Mouse (Mus musculus) embryonic facial prominence, embryonic 14.5 days (tissue): ENCODE data around the gene Vdr. TPM values are rescaled to one million over a fixed set of nuclear protein-coding genes. Genes with fewer than 3 reads are reported as not detected.

Experiments used
- ATAC-seq: fragments of 200-750 bp; cut with Nextera tagmentation; 2 replicates; pipeline ENCODE4 v1.8.0; 2017; ENCODE audit warnings: low read depth, moderate number of reproducible peaks, moderate TSS enrichment
- DNase-seq: peaks from one replicate; pipeline ENCODE4 v3.0.0-alpha.2; 2015; ENCODE audit warnings: low spot score
- H3K27ac ChIP-seq: fragments of 300-500 bp; sonication (generic); replicated peaks from 2 replicates; pipeline ENCODE4 v1.5.1; 2014; ENCODE audit warnings: low read depth, mild to moderate bottlenecking, low read length, moderate library complexity
- H3K27me3 ChIP-seq: fragments of 300-500 bp; sonication (generic); replicated peaks from 2 replicates; pipeline ENCODE4 v1.6.1; 2014; ENCODE audit warnings: low read length; ENCODE audit not compliant: control insufficient read depth, insufficient read depth
- H3K36me3 ChIP-seq: fragments of 300-500 bp; sonication (generic); 2 replicates; pipeline ENCODE4 v1.6.1; 2014; ENCODE audit warnings: low read length, mixed read lengths; ENCODE audit not compliant: control insufficient read depth, insufficient read depth
- H3K4me1 ChIP-seq: fragments of 300-500 bp; sonication (generic); 2 replicates; pipeline ENCODE4 v1.6.1; 2014; ENCODE audit warnings: antibody characterized with exemption, low read length; ENCODE audit not compliant: control insufficient read depth, insufficient read depth
- H3K4me2 ChIP-seq: fragments of 300-500 bp; sonication (generic); 2 replicates; pipeline ENCODE4 v1.6.1; 2014; ENCODE audit warnings: low read depth, mild to moderate bottlenecking, low read length, moderate library complexity, mixed read lengths
- H3K4me3 ChIP-seq: fragments of 300-500 bp; sonication (generic); 2 replicates; pipeline ENCODE4 v1.5.1; 2014; ENCODE audit warnings: low read depth, mild to moderate bottlenecking, low read length
- H3K9ac ChIP-seq: fragments of 300-500 bp; sonication (generic); 2 replicates; pipeline ENCODE4 v1.6.1; 2014; ENCODE audit warnings: low read depth, mild to moderate bottlenecking, low read length, moderate library complexity, mixed read lengths
- H3K9me3 ChIP-seq: fragments of 300-500 bp; sonication (generic); 2 replicates; pipeline ENCODE4 v1.6.1; 2016; ENCODE audit warnings: low read length; ENCODE audit not compliant: control insufficient read depth
- WGBS: fragments of 180-500 bp; shearing (Covaris S2); extraction: QIAGEN DNeasy Blood & Tissue Kit; methylation state at CpG from one replicate; pipeline ENCODE4 v1.1.7; 2014; 5-methylcytosine and 5-hydroxymethylcytosine counted together
- polyA plus RNA-seq: library from polyadenylated mRNA; unstranded; fragments of >200 nt; fragmentation: Nextera tagmentation; extraction: Ambion mirVana; gene quantifications from 2 replicates; pipeline ENCODE4 v1.2.1, GENCODE M21; 2014

The Vdr gene
- polyA plus RNA-seq, 1 experiment from 2014 or later = 3.6 TPM

DNA sequence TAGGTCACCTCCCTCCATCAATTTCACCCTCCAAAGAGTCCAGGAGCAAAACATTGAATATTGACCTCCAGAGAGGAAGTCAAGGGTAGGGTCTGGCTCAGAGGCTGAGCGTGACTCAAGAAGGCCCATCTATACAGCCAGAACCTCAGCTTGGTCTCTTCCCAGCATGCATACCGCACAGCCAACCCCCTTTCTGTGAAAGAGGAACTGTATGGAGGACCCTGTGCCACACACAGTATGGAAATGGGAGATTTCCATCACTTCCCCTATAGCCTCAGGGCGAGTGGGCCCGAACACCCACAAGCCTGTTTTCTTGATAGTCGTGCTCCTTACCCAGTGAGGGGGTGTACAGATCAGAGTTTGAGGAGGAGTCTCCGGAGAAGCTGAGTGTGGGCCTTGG lies 41.4 kb downstream of the Vdr start:
- H3K4me2 ChIP-seq = no peak overlapping the region
- 70% methylated on average over 6 of the region's 6 CpGs for WGBS
- no peak overlapping the region for H3K9ac ChIP-seq
- H3K4me3 ChIP-seq = no peak overlapping the region
- ATAC-seq (no peak), DNase-seq (no peak)
- no peaks in the 10 kb centered on the region for H3K27me3 ChIP-seq
- H3K4me1 ChIP-seq = no peaks in the 10 kb centered on the region
- 0 out of 2 replicates have a peak, but pooled peaks cover 7% of the 10 kb centered on the region for H3K9me3 ChIP-seq
- H3K36me3 ChIP-seq = no peaks in the 10 kb centered on the region
- no peak overlapping the region for H3K27ac ChIP-seq

DNA sequence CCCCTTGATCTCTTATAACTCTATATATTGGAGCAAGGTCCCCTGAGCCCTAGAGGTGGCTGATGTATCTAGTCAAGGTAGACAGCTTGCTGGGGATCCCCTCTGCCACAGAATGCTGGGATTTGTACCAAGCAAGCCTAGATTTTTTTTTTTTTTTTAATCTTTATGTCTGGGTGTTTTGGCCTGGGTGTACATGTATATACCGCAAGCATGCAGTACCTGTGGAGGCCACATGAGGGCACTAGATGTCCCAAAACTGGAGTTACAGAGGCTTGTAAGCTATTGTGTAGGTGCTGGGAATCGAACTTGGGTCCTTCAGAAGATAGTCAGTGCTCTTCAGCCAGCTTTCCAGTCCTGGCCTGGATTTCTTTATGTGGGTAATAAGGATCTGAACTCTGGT lies 44.4 kb downstream of the Vdr start:
- H3K9ac ChIP-seq = no peak overlapping the region
- 91% methylated on average over 2 of the region's 2 CpGs for WGBS
- no peak for ATAC-seq

GRCm38 (mm10) chr15:97865175-97865574 lies 45.3 kb downstream of the Vdr start:
- H3K9me3 ChIP-seq = 0 out of 2 replicates have a peak, but pooled peaks cover 7% of the 10 kb centered on the region
- H3K27ac ChIP-seq = no peak overlapping the region
- no peaks in the 10 kb centered on the region for H3K4me1 ChIP-seq
- H3K4me2 ChIP-seq = no peak overlapping the region
- ATAC-seq (no peak), DNase-seq (no peak)
- no peaks in the 10 kb centered on the region for H3K36me3 ChIP-seq
- WGBS = 59% methylated on average over 6 of the region's 6 CpGs
- H3K4me3 ChIP-seq = no peak overlapping the region
- no peak overlapping the region for H3K9ac ChIP-seq
- H3K27me3 ChIP-seq = no peaks in the 10 kb centered on the region

More for the DNA sequence above, 44.4 kb downstream of the Vdr start:
- DNase-seq = no peak
- 0 out of 2 replicates have a peak, but pooled peaks cover 7% of the 10 kb centered on the region for H3K9me3 ChIP-seq
- H3K36me3 ChIP-seq = no peaks in the 10 kb centered on the region
- no peaks in the 10 kb centered on the region for H3K4me1 ChIP-seq
- H3K27ac ChIP-seq = no peak overlapping the region
- no peaks in the 10 kb centered on the region for H3K27me3 ChIP-seq
- no peak overlapping the region for H3K4me2 ChIP-seq
- H3K4me3 ChIP-seq = no peak overlapping the region

- Histone ChIP-seq H3K4me2 (no peak overlapping the region), H3K36me3 (no peaks in the 10 kb centered on the region), H3K27me3 (no peaks in the 10 kb centered on the region), H3K27ac (no peak overlapping the region), H3K9me3 (0 out of 2 replicates have a peak, but pooled peaks cover 7% of the 10 kb centered on the region), H3K4me3 (no peak overlapping the region), H3K4me1 (no peaks in the 10 kb centered on the region), H3K9ac (no peak overlapping the region)
- DNase-seq (no peak), ATAC-seq (no peak)
- 57% methylated on average over 8 of the region's 8 CpGs for WGBS
Measured at GRCm38 (mm10) chr15:97864361-97865045, 45.9 kb downstream of the Vdr start.

GRCm38 (mm10) chr15:97863494-97863881 lies 46.9 kb downstream of the Vdr start:
- Histone ChIP-seq H3K4me1 (no peaks in the 10 kb centered on the region), H3K27ac (no peak overlapping the region), H3K27me3 (no peaks in the 10 kb centered on the region), H3K4me3 (no peak overlapping the region), H3K9ac (no peak overlapping the region), H3K9me3 (0 out of 2 replicates have a peak, but pooled peaks cover 7% of the 10 kb centered on the region), H3K4me2 (no peak overlapping the region), H3K36me3 (no peaks in the 10 kb centered on the region)
- WGBS = 75% methylated on average over 18 of the region's 18 CpGs
- DNase-seq (no peak), ATAC-seq (0 out of 2 replicates have a peak, but pooled peaks have one; percentile 41)

GRCm38 (mm10) chr15:97862881-97863493 lies 47.4 kb downstream of the Vdr start:
- H3K9ac ChIP-seq = no peak overlapping the region
- H3K27me3 ChIP-seq = no peaks in the 10 kb centered on the region
- no peaks in the 10 kb centered on the region for H3K4me1 ChIP-seq
- ATAC-seq (no peak), DNase-seq (no peak)
- no peaks in the 10 kb centered on the region for H3K36me3 ChIP-seq
- 0 out of 2 replicates have a peak, but pooled peaks cover 7% of the 10 kb centered on the region for H3K9me3 ChIP-seq
- H3K4me2 ChIP-seq = no peak overlapping the region
- WGBS = 57% methylated on average over 14 of the region's 14 CpGs
- H3K27ac ChIP-seq = no peak overlapping the region
- H3K4me3 ChIP-seq = no peak overlapping the region

DNA sequence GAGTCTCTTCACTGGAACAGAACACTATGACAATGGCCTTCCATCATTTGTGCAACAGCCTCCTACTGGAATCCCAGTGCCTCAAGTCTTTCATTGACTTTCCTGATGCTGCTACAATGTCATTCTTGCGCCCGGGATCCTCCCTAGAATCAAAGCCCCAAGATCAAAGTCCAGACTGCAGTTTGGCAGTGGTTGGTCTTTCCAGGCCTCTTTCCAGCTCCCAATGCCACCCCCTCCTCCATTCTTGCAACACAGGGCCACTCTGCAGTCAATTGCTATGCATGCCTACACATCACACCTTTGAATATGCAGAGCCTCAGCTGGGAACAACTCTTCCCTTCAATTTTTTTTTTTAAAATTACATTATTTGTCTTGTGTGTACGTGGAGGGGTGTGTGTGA lies 50.1 kb downstream of the Vdr start:
- no peak overlapping the region for H3K4me3 ChIP-seq
- WGBS = 82% methylated on average over 3 of the region's 3 CpGs
- H3K27me3 ChIP-seq = no peaks in the 10 kb centered on the region
- no peaks in the 10 kb centered on the region for H3K4me1 ChIP-seq
- H3K36me3 ChIP-seq = no peaks in the 10 kb centered on the region
- ATAC-seq (no peak), DNase-seq (no peak)
- H3K9ac ChIP-seq = no peak overlapping the region
- H3K27ac ChIP-seq = no peak overlapping the region
- no peak overlapping the region for H3K4me2 ChIP-seq
- H3K9me3 ChIP-seq = no peaks in the 10 kb centered on the region

DNA sequence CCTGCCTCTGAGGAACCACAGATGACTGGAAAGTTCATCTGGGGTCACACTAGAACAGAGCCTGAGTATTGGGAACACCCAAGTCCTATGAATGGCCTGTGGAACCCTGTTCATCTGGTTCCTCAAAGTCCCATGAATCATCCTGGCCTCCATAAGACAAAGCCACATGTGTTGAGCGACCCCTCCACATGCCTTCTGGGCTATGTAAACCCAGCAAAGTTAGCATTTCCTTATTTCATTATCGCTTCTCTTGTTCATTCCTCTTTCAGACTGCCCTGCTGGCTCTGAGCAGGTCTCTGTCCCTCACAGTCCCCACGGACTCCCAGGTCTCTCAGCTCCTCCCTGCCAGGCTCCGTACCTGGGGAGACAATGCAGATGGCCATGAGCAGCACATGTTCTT lies 52.0 kb downstream of the Vdr start:
- no peak overlapping the region for H3K27ac ChIP-seq
- H3K4me1 ChIP-seq = no peaks in the 10 kb centered on the region
- H3K4me2 ChIP-seq = no peak overlapping the region
- H3K27me3 ChIP-seq = no peaks in the 10 kb centered on the region
- no peak for ATAC-seq
- 73% methylated on average over 4 of the region's 4 CpGs for WGBS
- no peak overlapping the region for H3K9ac ChIP-seq
- H3K4me3 ChIP-seq = no peak overlapping the region
- DNase-seq = no peak
- H3K9me3 ChIP-seq = no peaks in the 10 kb centered on the region
- H3K36me3 ChIP-seq = no peaks in the 10 kb centered on the region

- no peak overlapping the region for H3K4me3 ChIP-seq
- no peaks in the 10 kb centered on the region for H3K9me3 ChIP-seq
- no peaks in the 10 kb centered on the region for H3K27me3 ChIP-seq
- ATAC-seq (no peak), DNase-seq (no peak)
- whole genome bisulfite sequencing = 63% methylated on average over 6 of the region's 6 CpGs
- no peaks in the 10 kb centered on the region for H3K36me3 ChIP-seq
- no peak overlapping the region for H3K4me2 ChIP-seq
- H3K27ac ChIP-seq = no peak overlapping the region
- no peak overlapping the region for H3K9ac ChIP-seq
- H3K4me1 ChIP-seq = no peaks in the 10 kb centered on the region
Measured at GRCm38 (mm10) chr15:97854551-97854950, 55.9 kb downstream of the Vdr start.
